Mouse (Mus musculus): Measurements from ENCODE around the gene Polr3gl.

- no peak for TF ChIP-seq GATA1 (IDR thresholded peaks at IDR 0.05; ENCODE audit: low read length)
- no peak for TF ChIP-seq TAL1 (IDR thresholded peaks at IDR 0.05; ENCODE audit: low read length)
Measured at GRCm38 (mm10) chr3:96595661-96596060, 1.7 kb upstream of the Polr3gl start.
